ENCODE assay signal across 9 mouse cellular contexts in the genomic region with DNA sequence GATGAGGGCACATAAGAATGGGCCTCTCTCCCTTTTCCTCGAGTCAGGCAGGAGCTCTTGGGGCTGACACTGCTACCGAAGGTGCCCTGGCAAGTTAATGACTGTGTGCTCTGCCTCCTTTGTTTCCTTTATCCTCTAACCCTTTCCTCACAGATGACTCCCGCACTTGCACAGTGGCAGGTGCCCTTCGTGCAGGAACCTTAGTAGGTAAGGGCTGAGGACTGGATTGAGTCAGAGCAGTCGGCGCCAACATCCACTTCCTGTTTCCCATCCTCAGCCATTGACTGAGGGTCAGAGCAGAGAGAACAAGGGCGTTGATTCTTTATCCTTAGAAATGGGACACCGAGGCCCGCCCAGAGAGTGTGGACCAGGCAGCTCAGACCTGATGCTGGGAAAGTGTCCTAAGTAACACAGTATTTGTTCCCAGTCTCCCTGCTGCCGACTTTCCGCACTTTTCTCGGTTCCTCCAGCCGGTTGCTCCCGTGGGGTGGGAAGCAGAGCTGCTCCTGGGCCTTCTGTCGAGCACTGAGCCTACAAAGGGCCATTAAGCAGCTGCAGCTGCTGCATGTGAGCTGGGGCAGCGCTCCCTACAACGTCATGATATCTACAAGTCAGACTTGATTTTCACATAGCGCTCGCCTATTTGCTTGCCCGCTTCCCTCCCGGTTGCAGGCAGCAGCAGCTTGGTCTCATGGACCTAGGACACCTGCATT. TPM values are rescaled to one million over a fixed set of nuclear protein-coding genes. Genes with fewer than 3 reads are reported as not detected.
DNase-seq lines count a peak whose midpoint lies in the region; ATAC-seq and TF ChIP-seq lines count a peak whose summit lies in the region.
"Had no signal": no experiment of that assay in that cellular context is flagged by ENCODE, and none has a peak within 500 bp of the region (broad histone marks: within the 10 kb centered on the region; RNA-seq: fewer than 3 reads in every experiment).

No protein-coding gene starts in this region.

- no peak overlapping the region for H3K4me2 ChIP-seq in forebrain, embryonic 14.5 days (ENCODE audit: low read length)
- no peak overlapping the region for H3K4me2 ChIP-seq in forebrain, postnatal 0 days (ENCODE audit: low read depth)
- H3K4me2 ChIP-seq in liver, embryonic 12.5 days: peak overlapping the region; percentile 73

- H3K4me1 ChIP-seq in forebrain, embryonic 14.5 days (ENCODE audit: control insufficient read depth, insufficient read depth, low read length): peaks cover 14% of the 10 kb centered on the region
- H3K4me1 ChIP-seq in forebrain, postnatal 0 days (ENCODE audit: insufficient read depth): no peaks in the 10 kb centered on the region
- H3K4me1 ChIP-seq in liver, embryonic 12.5 days: peaks cover 84% of the 10 kb centered on the region

- H3K9ac ChIP-seq in forebrain, embryonic 14.5 days (ENCODE audit: low read length): no peak overlapping the region
- H3K9ac ChIP-seq in forebrain, postnatal 0 days: no peak overlapping the region
- H3K9ac ChIP-seq in liver, embryonic 12.5 days: peak overlapping the region; percentile 68

- no peaks in the 10 kb centered on the region for H3K36me3 ChIP-seq in forebrain, embryonic 14.5 days (ENCODE audit: control insufficient read depth, insufficient read depth, low read length)
- no peaks in the 10 kb centered on the region for H3K36me3 ChIP-seq in forebrain, postnatal 0 days (ENCODE audit: insufficient read depth)
- H3K36me3 ChIP-seq in liver, embryonic 12.5 days: no peaks in the 10 kb centered on the region

- 39% methylated on average over 21 of the region's 21 CpGs for WGBS in forebrain, embryonic 14.5 days
- 41% methylated on average over 21 of the region's 21 CpGs for WGBS in forebrain, postnatal 0 days
- WGBS in liver, embryonic 12.5 days (ENCODE audit: insufficient replicate concordance): 40% methylated on average over 21 of the region's 21 CpGs

- no peak for TF ChIP-seq CTCF in forebrain, postnatal 0 days (IDR thresholded peaks at IDR 0.05; ENCODE audit: low read depth)

- no peak overlapping the region for H3K4me3 ChIP-seq in forebrain, embryonic 14.5 days (ENCODE audit: low read depth, low read length)
- H3K4me3 ChIP-seq in forebrain, postnatal 0 days (ENCODE audit: low read depth, low read length): no peak overlapping the region
- H3K4me3 ChIP-seq in liver, embryonic 12.5 days: peak overlapping the region; percentile 39

- no peaks in the 10 kb centered on the region for H3K9me3 ChIP-seq in forebrain, embryonic 14.5 days (replicated peaks; ENCODE audit: control insufficient read depth, low read length)
- no peaks in the 10 kb centered on the region for H3K9me3 ChIP-seq in forebrain, postnatal 0 days (ENCODE audit: low read length)
- H3K9me3 ChIP-seq in liver, embryonic 12.5 days (replicated peaks): no peaks in the 10 kb centered on the region

- peaks cover 33% of the 10 kb centered on the region for H3K27me3 ChIP-seq in forebrain, embryonic 14.5 days (replicated peaks; ENCODE audit: control insufficient read depth, insufficient read depth, low read length)
- H3K27me3 ChIP-seq in forebrain, postnatal 0 days (ENCODE audit: insufficient read depth, low read length): peaks cover 24% of the 10 kb centered on the region
- peaks cover 46% of the 10 kb centered on the region for H3K27me3 ChIP-seq in liver, embryonic 12.5 days (replicated peaks)

- H3K27ac ChIP-seq in forebrain, embryonic 14.5 days (ENCODE audit: low read depth, low read length): no peak overlapping the region
- no peak overlapping the region for H3K27ac ChIP-seq in forebrain, postnatal 0 days (ENCODE audit: low read depth, low read length)
- peak overlapping the region; percentile 90 for H3K27ac ChIP-seq in liver, embryonic 12.5 days

- DNase-seq in forebrain, embryonic 14.5 days (ENCODE audit: low spot score): peak; percentile 49
- DNase-seq in forebrain, postnatal 0 days: no peak
- DNase-seq in retina, postnatal 1 day: peak; percentile 45
- DNase-seq in retina, embryonic 14.5 days (ENCODE audit: low spot score): no peak
- DNase-seq in ovary, postnatal 14 days (ENCODE audit: low spot score): no peak
- no peak for DNase-seq in cerebellum, postnatal 25 days
- DNase-seq in gastrocnemius, postnatal 10 days: no peak

- ATAC-seq in forebrain, embryonic 14.5 days: no peak
- no peak for ATAC-seq in forebrain, postnatal 0 days
- ATAC-seq in liver, embryonic 12.5 days: no peak

RNA-seq across cellular contexts. Expression of gene Mt1, which starts 8.6 kb away (rescaled TPM):
- polyA plus RNA-seq in forebrain, embryonic 14.5 days (2014; fragmentation: Nextera tagmentation; extraction: Ambion mirVana): 77.2 and 110 TPM in 2 replicates
- 205 and 418 TPM in 2 replicates for total RNA-seq in forebrain, postnatal 0 days (2014; rRNA removed)
- polyA plus RNA-seq in forebrain, postnatal 0 days (2015; fragmentation: Nextera tagmentation; extraction: Ambion mirVana): 386 and 411 TPM in 2 replicates
- polyA plus RNA-seq in liver, embryonic 12.5 days (2016; fragmentation: Nextera tagmentation; extraction: Ambion mirVana): 3,299 and 3,537 TPM in 2 replicates
- 10 to 100 TPM; 29.0 to 43.8 TPM for total RNA-seq in gastrocnemius, postnatal 10 days (2021)

RNA-seq across cellular contexts. Expression of gene Mt2, which starts 15.0 kb away (rescaled TPM):
- polyA plus RNA-seq in forebrain, embryonic 14.5 days (2014; fragmentation: Nextera tagmentation; extraction: Ambion mirVana): 29.4 and 47.5 TPM in 2 replicates
- 36.4 and 88.1 TPM in 2 replicates for total RNA-seq in forebrain, postnatal 0 days (2014; rRNA removed)
- polyA plus RNA-seq in forebrain, postnatal 0 days (2015; fragmentation: Nextera tagmentation; extraction: Ambion mirVana): 139 and 143 TPM in 2 replicates
- 1,025 and 1,037 TPM in 2 replicates for polyA plus RNA-seq in liver, embryonic 12.5 days (2016; fragmentation: Nextera tagmentation; extraction: Ambion mirVana)
- 10 to 100 TPM; 35.0 to 63.8 TPM for total RNA-seq in gastrocnemius, postnatal 10 days (2021)

RNA-seq across cellular contexts. Expression of gene Nup93, which starts 26.9 kb away (rescaled TPM):
- 65.2 and 72.6 TPM in 2 replicates for polyA plus RNA-seq in forebrain, embryonic 14.5 days (2014; fragmentation: Nextera tagmentation; extraction: Ambion mirVana)
- 43.7 and 44.5 TPM in 2 replicates for total RNA-seq in forebrain, postnatal 0 days (2014; rRNA removed)
- 31.4 and 36.7 TPM in 2 replicates for polyA plus RNA-seq in forebrain, postnatal 0 days (2015; fragmentation: Nextera tagmentation; extraction: Ambion mirVana)
- 74.6 and 77.0 TPM in 2 replicates for polyA plus RNA-seq in liver, embryonic 12.5 days (2016; fragmentation: Nextera tagmentation; extraction: Ambion mirVana)
- 10 to 100 TPM; 19.3 to 20.3 TPM for total RNA-seq in gastrocnemius, postnatal 10 days (2021)

RNA-seq across cellular contexts. Expression of gene Mt3, which starts 35.0 kb away (rescaled TPM):
- 237 and 306 TPM in 2 replicates for polyA plus RNA-seq in forebrain, embryonic 14.5 days (2014; fragmentation: Nextera tagmentation; extraction: Ambion mirVana)
- 151 and 445 TPM in 2 replicates for total RNA-seq in forebrain, postnatal 0 days (2014; rRNA removed)
- 316 and 341 TPM in 2 replicates for polyA plus RNA-seq in forebrain, postnatal 0 days (2015; fragmentation: Nextera tagmentation; extraction: Ambion mirVana)
- polyA plus RNA-seq in liver, embryonic 12.5 days (2016; fragmentation: Nextera tagmentation; extraction: Ambion mirVana): 0.42 and 0.45 TPM in 2 replicates
- total RNA-seq in gastrocnemius, postnatal 10 days (2021): 10 to 100 TPM; 11.0 to 22.2 TPM

RNA-seq across cellular contexts. Expression of gene Mt4, which starts 50.4 kb away (rescaled TPM):
- polyA plus RNA-seq in forebrain, embryonic 14.5 days (2014; fragmentation: Nextera tagmentation; extraction: Ambion mirVana): not detected in 2 replicates
- total RNA-seq in forebrain, postnatal 0 days (2014; rRNA removed): not detected in 2 replicates
- not detected in 2 replicates for polyA plus RNA-seq in forebrain, postnatal 0 days (2015; fragmentation: Nextera tagmentation; extraction: Ambion mirVana)
- not detected in 2 replicates for polyA plus RNA-seq in liver, embryonic 12.5 days (2016; fragmentation: Nextera tagmentation; extraction: Ambion mirVana)
- not detected for total RNA-seq in gastrocnemius, postnatal 10 days (2021)
- polyA plus RNA-seq: kidney, embryonic 14.5 days had no signal

Comparison
In these comparisons a context has a peak if more than half of its experiments do, and no peak if none do; other contexts are left out.
1. DNase-seq: peak in forebrain, embryonic 14.5 days (single experiment) and retina, postnatal 1 day (single experiment); none in forebrain, postnatal 0 days (single experiment), retina, embryonic 14.5 days (single experiment), ovary, postnatal 14 days (single experiment), cerebellum, postnatal 25 days (0 of 2) and gastrocnemius, postnatal 10 days (single experiment).